Mouse (Mus musculus) layer of hippocampus, postnatal 25 days (tissue): Measurements from ENCODE around the gene Arl1. TPM values are rescaled to one million over a fixed set of nuclear protein-coding genes. Genes with fewer than 3 reads are reported as not detected.
"Not testable (repeated sequence)": the region's sequence is repeated elsewhere in the genome, so short reads cannot be mapped to it uniquely, and the experiment has no call there.

Experiments
- DNase-seq, 2 experiments: peaks; one replicate each; pipeline ENCODE4 v3.0.0; 2022; ENCODE audit warnings: mixed read lengths in 2 of 2, low spot score in 1 of 2; ENCODE audit errors: extremely low spot score in 1 of 2
- total RNA-seq, 2 experiments: library from RNA; stranded (reverse); gene quantifications; 2 replicates each; pipeline ENCODE4 v1.2.3; 2021

The Arl1 gene
- total RNA-seq: 100 to 1,000 TPM; 131 to 142 TPM

- peak; percentile 87 to 90 for DNase-seq
These were observed at the start of gene Arl1 for GRCm38 (mm10) chr10:88730571-88731495. Arl1 (plus strand) TSS chr10:88730858.

GRCm38 (mm10) chr10:88682904-88683563, 47.6 kb upstream of the Arl1 start:
- DNase-seq: no peak

GRCm38 (mm10) chr10:88684925-88685324, 45.7 kb upstream of the Arl1 start, which contains the start of gene Spic:
Spic (minus strand) TSS chr10:88685015.
- DNase-seq: no peak

- no peak for DNase-seq
These were observed 29.7 kb upstream of the Arl1 start for GRCm38 (mm10) chr10:88700938-88701337.

GRCm38 (mm10) chr10:88708671-88709523, 21.8 kb upstream of the Arl1 start:
- no peak for DNase-seq

GRCm38 (mm10) chr10:88712359-88712758, 18.3 kb upstream of the Arl1 start:
- DNase-seq: no peak

- DNase-seq: no peak
These were observed 15.9 kb upstream of the Arl1 start for GRCm38 (mm10) chr10:88714744-88715143.

GRCm38 (mm10) chr10:88715621-88716020, 15.0 kb upstream of the Arl1 start:
- DNase-seq: no peak

GRCm38 (mm10) chr10:88716986-88717755, 13.5 kb upstream of the Arl1 start:
- DNase-seq: no peak

- DNase-seq: no peak
These were observed 13.0 kb upstream of the Arl1 start for GRCm38 (mm10) chr10:88717756-88718025.

GRCm38 (mm10) chr10:88719618-88720017, 11.0 kb upstream of the Arl1 start:
- no peak for DNase-seq

- DNase-seq: no peak
These were observed 5.3 kb upstream of the Arl1 start for GRCm38 (mm10) chr10:88725343-88725742.

GRCm38 (mm10) chr10:88727128-88727527, 3.5 kb upstream of the Arl1 start:
- DNase-seq: peak in 1 of 2 experiments; percentile 56

GRCm38 (mm10) chr10:88728166-88728565, 2.5 kb upstream of the Arl1 start:
- DNase-seq: no peak

- peak; percentile 16 to 29 for DNase-seq
These were observed 1.0 kb downstream of the Arl1 start for GRCm38 (mm10) chr10:88731496-88732308.

GRCm38 (mm10) chr10:88732309-88732622, 1.6 kb downstream of the Arl1 start:
- no peak for DNase-seq

- not testable (repeated sequence) for DNase-seq
These were observed 8.4 kb downstream of the Arl1 start for GRCm38 (mm10) chr10:88739074-88739473.

GRCm38 (mm10) chr10:88739818-88740217, 9.2 kb downstream of the Arl1 start:
- no peak for DNase-seq

- DNase-seq: no peak
These were observed 10.1 kb downstream of the Arl1 start for GRCm38 (mm10) chr10:88740781-88741180.
